Mouse (Mus musculus): ENCODE measurements around the gene 5430419D17Rik.

DNA sequence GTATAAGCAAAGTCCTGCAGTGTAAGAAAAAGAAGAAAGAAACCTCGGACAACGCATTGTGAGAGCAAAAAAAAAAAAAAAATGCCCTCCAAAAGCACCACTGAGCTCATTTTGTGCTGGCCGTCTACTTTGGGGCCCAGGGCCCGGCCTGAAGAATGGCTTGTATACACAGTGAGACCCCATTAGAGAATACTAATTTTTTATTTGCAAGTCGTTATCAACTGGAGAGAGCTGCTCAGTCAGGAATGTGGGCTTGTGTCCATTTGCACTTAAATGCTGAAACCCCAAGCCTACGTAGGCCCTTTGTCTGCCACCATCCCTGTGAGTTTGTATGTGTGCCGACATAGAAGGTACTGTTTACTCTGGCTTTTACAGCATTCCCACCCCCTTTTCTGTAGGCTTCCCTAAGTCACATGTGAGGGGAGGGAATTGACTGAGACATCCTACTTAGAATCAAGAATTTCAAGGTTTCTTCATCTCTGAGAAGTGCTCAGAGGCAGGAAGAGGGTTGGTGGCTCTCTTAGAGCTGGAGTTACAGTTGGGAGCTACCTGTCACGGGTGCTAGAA lies 163.4 kb downstream of the 5430419D17Rik start:
- TF ChIP-seq ZC3H11A (IDR thresholded peaks at IDR 0.05; ENCODE audit: low read depth, low read length) (no peak), RCOR1 (conservative IDR thresholded peaks at IDR 0.05; ENCODE audit: low read depth, low read length) (no peak), EP300 (IDR thresholded peaks at IDR 0.05; ENCODE audit: low read length) (no peak), CHD2 (IDR thresholded peaks at IDR 0.05; ENCODE audit: low read length) (no peak), TCF12 (IDR thresholded peaks at IDR 0.05; ENCODE audit: low read depth, low read length) (no peak), MYC (IDR thresholded peaks at IDR 0.05; ENCODE audit: low read depth, low read length) (no peak)
